Mouse (Mus musculus): Measurements from ENCODE around the gene Trappc12. TPM values are rescaled to one million over a fixed set of nuclear protein-coding genes. Genes with fewer than 3 reads are reported as not detected.

Trappc12 gene
- polyA plus RNA-seq, 1 experiment from 2014 or later = 19.0 TPM

DNA sequence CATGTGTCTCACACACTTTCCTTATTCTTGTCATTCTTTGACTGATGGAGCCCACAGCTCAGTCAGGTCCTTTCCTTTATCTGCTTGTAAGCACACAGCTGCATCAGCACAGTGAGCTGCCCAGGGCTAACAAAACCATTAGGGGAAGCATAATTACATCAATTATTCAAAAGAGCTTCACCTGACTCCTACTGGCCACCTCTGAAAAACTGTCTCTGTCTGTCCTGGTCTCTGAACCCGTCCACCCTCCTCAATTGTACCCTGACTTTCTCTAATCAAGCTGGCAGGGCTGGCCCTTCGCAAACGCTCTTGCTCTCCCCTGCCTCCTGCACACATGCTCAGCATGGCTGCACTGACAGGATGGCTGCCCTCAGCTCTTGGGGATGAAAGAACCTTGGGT lies 25.9 kb downstream of the Trappc12 start:
- no peak overlapping the region for H3K9ac ChIP-seq (replicated peaks; ENCODE audit: low read depth)
- H3K36me3 ChIP-seq (ENCODE audit: insufficient read depth, low read length) = peaks cover 16% of the 10 kb centered on the region; the same call in 1 of the 2 replicates
- H3K4me2 ChIP-seq (replicated peaks; ENCODE audit: low read depth, low read length) = no peak overlapping the region
- H3K4me3 ChIP-seq (ENCODE audit: low read depth, low read length) = no peak overlapping the region
- no peak for ATAC-seq
- H3K27me3 ChIP-seq (replicated peaks; ENCODE audit: insufficient read depth, low read length) = no peaks in the 10 kb centered on the region
- no peak for TF ChIP-seq CTCF (IDR thresholded peaks at IDR 0.05)
- no peak for TF ChIP-seq EP300 (IDR thresholded peaks at IDR 0.05)
- WGBS = 82% methylated on average over 3 of the region's 3 CpGs
- H3K4me1 ChIP-seq (ENCODE audit: insufficient read depth, low read depth, low read length) = no peaks in the 10 kb centered on the region
- no peak for DNase-seq (ENCODE audit: low spot score)
- no peak overlapping the region for H3K27ac ChIP-seq (ENCODE audit: low read length)
- no peaks in the 10 kb centered on the region for H3K9me3 ChIP-seq (ENCODE audit: low read length)

DNA sequence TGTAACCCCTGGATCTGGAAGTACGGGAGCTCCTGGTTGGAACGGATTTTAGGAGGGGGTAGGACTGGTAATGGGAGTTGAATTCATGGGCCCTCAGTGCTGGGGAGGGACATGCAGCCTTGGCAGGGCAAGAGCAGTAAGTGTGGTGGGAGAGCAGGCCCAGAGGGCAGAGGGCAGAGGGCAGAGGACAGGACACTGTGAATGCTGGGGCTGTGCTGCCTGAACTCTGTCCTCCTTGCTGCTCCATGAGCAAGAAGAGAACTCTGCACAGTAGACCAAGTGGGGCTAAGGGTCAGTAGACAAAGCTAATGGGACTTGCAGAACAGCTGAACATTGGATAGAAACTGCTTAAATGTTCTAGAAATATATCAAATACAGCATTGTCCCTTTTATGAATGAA lies 32.2 kb downstream of the Trappc12 start:
- Histone ChIP-seq H3K9ac (replicated peaks; ENCODE audit: low read depth) (no peak overlapping the region), H3K36me3 (ENCODE audit: insufficient read depth, low read length) (peaks cover 21% of the 10 kb centered on the region), H3K4me1 (ENCODE audit: insufficient read depth, low read depth, low read length) (no peaks in the 10 kb centered on the region), H3K27me3 (replicated peaks; ENCODE audit: insufficient read depth, low read length) (no peaks in the 10 kb centered on the region), H3K4me3 (ENCODE audit: low read depth, low read length) (no peak overlapping the region), H3K9me3 (ENCODE audit: low read length) (no peaks in the 10 kb centered on the region), H3K27ac (ENCODE audit: low read length) (no peak overlapping the region), H3K4me2 (replicated peaks; ENCODE audit: low read depth, low read length) (no peak overlapping the region)
- ATAC-seq (no peak), DNase-seq (ENCODE audit: low spot score) (no peak)
- 90% methylated on average over 2 of the region's 2 CpGs for WGBS
- TF ChIP-seq CTCF (IDR thresholded peaks at IDR 0.05) = no peak
- TF ChIP-seq EP300 (IDR thresholded peaks at IDR 0.05) = no peak

DNA sequence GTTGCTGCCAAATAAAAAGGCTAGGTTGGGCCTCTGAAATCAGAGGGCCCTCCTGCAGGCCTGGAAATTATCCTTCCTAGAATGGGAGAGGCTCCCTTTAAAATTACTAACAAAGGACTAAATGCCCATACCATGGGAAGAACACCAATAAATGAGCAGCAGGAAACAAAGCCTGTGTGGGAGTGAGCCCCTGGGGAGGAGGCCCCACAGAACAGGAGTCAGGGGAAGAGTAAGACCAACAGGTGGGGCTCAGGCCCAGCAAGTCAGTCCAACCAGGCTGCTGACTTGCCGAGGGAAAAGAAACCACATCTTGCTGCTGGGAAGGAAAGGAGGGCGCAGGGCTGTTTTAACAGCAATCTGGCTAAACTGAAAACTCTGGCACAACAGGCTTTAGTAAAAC lies 33.2 kb downstream of the Trappc12 start:
- Histone ChIP-seq H3K27ac (ENCODE audit: low read length) (no peak overlapping the region), H3K27me3 (replicated peaks; ENCODE audit: insufficient read depth, low read length) (no peaks in the 10 kb centered on the region), H3K36me3 (ENCODE audit: insufficient read depth, low read length) (peaks cover 21% of the 10 kb centered on the region), H3K9me3 (ENCODE audit: low read length) (no peaks in the 10 kb centered on the region), H3K4me3 (ENCODE audit: low read depth, low read length) (no peak overlapping the region), H3K9ac (replicated peaks; ENCODE audit: low read depth) (no peak overlapping the region), H3K4me1 (ENCODE audit: insufficient read depth, low read depth, low read length) (no peaks in the 10 kb centered on the region), H3K4me2 (replicated peaks; ENCODE audit: low read depth, low read length) (no peak overlapping the region)
- WGBS = 73% methylated on average over 2 of the region's 2 CpGs
- DNase-seq (ENCODE audit: low spot score) = no peak
- ATAC-seq = no peak
- TF ChIP-seq CTCF (IDR thresholded peaks at IDR 0.05) (no peak), EP300 (IDR thresholded peaks at IDR 0.05) (no peak)

DNA sequence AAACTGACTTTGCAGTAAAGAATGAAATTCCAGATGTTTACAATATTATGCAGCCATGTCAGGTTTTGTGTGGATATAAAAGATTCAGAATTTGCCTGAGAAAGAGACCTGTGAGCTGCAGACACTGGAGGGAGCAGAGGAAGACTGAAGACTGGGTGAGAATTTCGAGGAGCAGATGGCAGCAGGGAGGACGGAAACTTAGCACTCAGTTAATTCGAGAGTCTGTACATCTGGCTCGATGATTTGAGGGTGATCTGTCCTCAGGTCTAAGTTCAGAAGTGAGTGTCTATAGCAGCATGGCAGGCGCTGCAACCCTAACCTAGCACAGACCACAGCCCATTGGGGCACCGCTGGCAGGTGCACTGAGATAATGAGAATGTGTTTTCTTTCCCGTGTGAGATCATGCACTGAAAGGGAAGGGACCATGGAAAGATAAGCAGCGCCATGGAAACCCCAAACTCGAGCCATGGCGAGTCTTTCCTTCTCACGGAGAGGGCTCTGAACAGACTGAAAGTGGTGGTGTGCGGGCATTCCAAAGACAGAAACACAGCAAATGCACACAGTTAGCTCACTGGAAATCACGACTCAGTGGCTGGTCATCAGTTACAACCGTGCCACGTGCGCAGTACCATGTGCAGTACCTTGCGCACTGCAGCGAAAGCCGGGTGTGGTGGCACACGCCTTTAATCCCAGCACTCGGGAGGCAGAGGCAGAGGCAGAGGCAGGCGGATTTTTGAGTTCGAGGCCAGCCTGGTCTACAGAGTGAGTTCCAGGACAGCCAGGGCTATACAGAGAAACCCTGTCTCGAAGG lies 35.2 kb downstream of the Trappc12 start:
- no peak overlapping the region for H3K9ac ChIP-seq (replicated peaks; ENCODE audit: low read depth)
- ATAC-seq (no peak), DNase-seq (ENCODE audit: low spot score) (no peak)
- no peak overlapping the region for H3K27ac ChIP-seq (ENCODE audit: low read length)
- H3K36me3 ChIP-seq (ENCODE audit: insufficient read depth, low read length) = peaks cover 25% of the 10 kb centered on the region
- WGBS = 86% methylated on average over 24 of the region's 24 CpGs
- H3K9me3 ChIP-seq (ENCODE audit: low read length) = no peaks in the 10 kb centered on the region
- no peaks in the 10 kb centered on the region for H3K27me3 ChIP-seq (replicated peaks; ENCODE audit: insufficient read depth, low read length)
- H3K4me1 ChIP-seq (ENCODE audit: insufficient read depth, low read depth, low read length) = no peaks in the 10 kb centered on the region
- no peak overlapping the region for H3K4me2 ChIP-seq (replicated peaks; ENCODE audit: low read depth, low read length)
- no peak overlapping the region for H3K4me3 ChIP-seq (ENCODE audit: low read depth, low read length)
- TF ChIP-seq CTCF (IDR thresholded peaks at IDR 0.05) (no peak), EP300 (IDR thresholded peaks at IDR 0.05) (no peak)

DNA sequence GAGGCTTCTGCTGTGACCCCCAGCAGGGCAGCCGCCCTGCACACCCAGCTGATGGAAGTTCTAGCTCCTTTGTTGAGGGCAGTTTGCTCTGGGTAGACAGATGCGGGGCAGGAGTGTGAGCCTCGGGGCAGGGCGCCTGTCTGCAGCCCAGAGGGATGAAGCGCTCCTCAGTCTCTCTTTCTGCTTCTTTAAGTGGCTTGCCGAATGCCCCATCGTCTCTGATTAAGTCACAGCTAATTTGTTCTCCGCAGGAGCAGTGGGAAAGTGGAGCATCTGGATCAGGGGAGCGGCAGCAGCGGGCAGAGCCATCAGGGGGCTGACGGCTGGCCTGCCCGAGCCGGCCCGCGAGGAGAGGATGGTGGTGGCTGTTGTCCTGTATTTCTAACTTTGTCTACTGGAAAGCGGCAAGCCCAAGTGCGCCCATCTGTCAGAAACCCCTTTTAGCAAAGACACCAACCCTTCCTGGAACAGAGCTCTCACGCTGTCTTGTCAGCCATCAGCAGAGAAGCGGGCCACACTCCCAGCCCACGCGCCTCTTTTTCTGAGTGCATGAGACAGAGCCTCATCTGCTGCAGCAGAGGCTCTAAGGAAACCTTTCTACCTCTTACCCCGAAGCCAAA lies 39.6 kb downstream of the Trappc12 start:
- H3K9ac ChIP-seq (replicated peaks; ENCODE audit: low read depth) = no peak overlapping the region
- H3K4me2 ChIP-seq (replicated peaks; ENCODE audit: low read depth, low read length) = no peak overlapping the region
- H3K27me3 ChIP-seq (replicated peaks; ENCODE audit: insufficient read depth, low read length) = no peaks in the 10 kb centered on the region
- no peak overlapping the region for H3K27ac ChIP-seq (ENCODE audit: low read length)
- ATAC-seq (no peak), DNase-seq (ENCODE audit: low spot score) (no peak)
- no peak overlapping the region for H3K4me3 ChIP-seq (ENCODE audit: low read depth, low read length)
- peaks cover 14% of the 10 kb centered on the region for H3K36me3 ChIP-seq (ENCODE audit: insufficient read depth, low read length)
- H3K9me3 ChIP-seq (ENCODE audit: low read length) = no peaks in the 10 kb centered on the region
- no peaks in the 10 kb centered on the region for H3K4me1 ChIP-seq (ENCODE audit: insufficient read depth, low read depth, low read length)
- WGBS = 84% methylated on average over 22 of the region's 22 CpGs
- TF ChIP-seq EP300 (IDR thresholded peaks at IDR 0.05) = no peak
- TF ChIP-seq CTCF (IDR thresholded peaks at IDR 0.05) = no peak

DNA sequence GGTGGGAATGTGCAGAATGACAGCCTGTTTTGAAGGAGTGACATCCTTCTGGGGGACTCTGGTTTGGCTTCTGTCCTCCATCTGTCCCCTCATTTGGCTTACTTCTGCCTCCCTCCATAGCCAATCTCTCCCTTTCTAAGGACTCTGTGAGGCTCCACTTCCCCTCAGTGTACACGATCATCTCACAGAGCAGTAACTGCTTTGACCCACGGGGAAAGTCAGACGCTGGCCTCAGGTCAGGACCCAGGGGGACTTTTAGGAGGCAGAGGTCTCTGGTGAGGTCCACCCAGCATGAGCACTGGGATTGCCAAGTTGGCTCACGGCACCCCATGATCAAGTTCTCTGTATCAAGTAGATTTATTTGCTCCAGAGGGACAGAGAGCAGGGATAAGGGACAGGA lies 42.1 kb downstream of the Trappc12 start:
- Histone ChIP-seq H3K9ac (replicated peaks; ENCODE audit: low read depth) (no peak overlapping the region), H3K4me1 (ENCODE audit: insufficient read depth, low read depth, low read length) (no peaks in the 10 kb centered on the region), H3K4me3 (ENCODE audit: low read depth, low read length) (no peak overlapping the region), H3K27me3 (replicated peaks; ENCODE audit: insufficient read depth, low read length) (no peaks in the 10 kb centered on the region), H3K36me3 (ENCODE audit: insufficient read depth, low read length) (peaks cover 17% of the 10 kb centered on the region), H3K9me3 (ENCODE audit: low read length) (no peaks in the 10 kb centered on the region), H3K27ac (ENCODE audit: low read length) (no peak overlapping the region), H3K4me2 (replicated peaks; ENCODE audit: low read depth, low read length) (no peak overlapping the region)
- WGBS = 81% methylated on average over 4 of the region's 4 CpGs
- DNase-seq (ENCODE audit: low spot score) (no peak), ATAC-seq (no peak)
- TF ChIP-seq EP300 (IDR thresholded peaks at IDR 0.05) (no peak), CTCF (IDR thresholded peaks at IDR 0.05) (no peak)

Measured in lung, postnatal 0 days (tissue).